Mouse (Mus musculus) CH12.LX (cell line): Measurements from ENCODE around the gene Gsto2.

ENCODE experiments used
- CHD2 ChIP-seq: IDR thresholded peaks from 2 replicates; pipeline ENCODE4 v1.6.1; 2011; ENCODE audit warnings: low read length, improper control_type of control experiment
- EP300 ChIP-seq: IDR thresholded peaks from 2 replicates; pipeline ENCODE4 v1.6.1; 2011; ENCODE audit warnings: low read length, improper control_type of control experiment
- TCF12 ChIP-seq: IDR thresholded peaks from 2 replicates; pipeline ENCODE4 v1.6.1; 2014; ENCODE audit warnings: low read depth, mild to moderate bottlenecking, inconsistent platforms, low read length, improper control_type of control experiment

GRCm38 (mm10) chr19:47881538-47881937 is 16.2 kb downstream of the Gsto2 start:
- TF ChIP-seq CHD2 (no peak), TCF12 (no peak), EP300 (no peak)
